Mouse (Mus musculus): ENCODE results near the gene Etv2. TPM values are rescaled to one million over a fixed set of nuclear protein-coding genes. Genes with fewer than 3 reads are reported as not detected.

The Etv2 gene
- total RNA-seq, 2 experiments from 2014 or later = not detected

DNA sequence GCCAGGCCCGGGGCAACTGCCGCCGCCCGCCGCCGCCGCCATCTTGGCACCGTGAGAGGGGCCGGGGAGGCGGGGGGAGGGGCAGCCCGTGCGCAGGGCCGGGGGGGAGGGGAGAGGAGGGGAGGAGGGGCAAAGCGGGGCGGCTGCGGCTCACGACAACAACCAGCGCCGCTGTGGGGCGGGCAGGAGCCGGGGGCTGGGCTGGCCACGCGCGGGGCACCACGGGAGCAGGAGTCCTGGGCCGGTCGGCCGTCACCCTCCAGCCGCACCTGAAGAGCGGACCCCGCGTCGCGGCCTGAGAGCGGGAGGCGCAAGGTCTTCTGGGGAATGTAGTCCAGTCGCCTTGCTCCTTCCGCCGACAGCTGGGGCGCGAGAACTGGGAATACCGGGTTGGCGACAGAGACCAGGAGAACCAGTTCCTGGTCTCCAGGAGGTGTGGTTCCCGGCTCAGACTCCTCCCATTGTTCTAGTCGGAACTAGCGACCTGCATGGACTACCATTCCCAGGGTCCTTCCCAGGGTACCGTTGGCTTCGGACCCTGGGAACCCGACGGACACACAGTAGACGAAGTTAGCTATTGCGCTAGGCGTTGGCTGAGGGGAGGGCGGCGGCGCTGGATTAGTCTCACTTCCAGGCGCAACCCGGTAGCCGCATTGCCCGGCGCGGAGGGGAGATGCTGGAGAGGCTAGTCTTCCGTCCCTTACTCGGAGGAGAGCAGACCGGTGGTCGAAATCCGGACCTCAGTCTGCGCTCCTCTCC lies 46.8 kb downstream of the Etv2 start, which contains the start of gene Kmt2b:
Gene Kmt2b, minus strand, starts transcription at position 51 of the 759 bp plus-strand sequence.
- peak; percentile 96 to 99 for DNase-seq

DNA sequence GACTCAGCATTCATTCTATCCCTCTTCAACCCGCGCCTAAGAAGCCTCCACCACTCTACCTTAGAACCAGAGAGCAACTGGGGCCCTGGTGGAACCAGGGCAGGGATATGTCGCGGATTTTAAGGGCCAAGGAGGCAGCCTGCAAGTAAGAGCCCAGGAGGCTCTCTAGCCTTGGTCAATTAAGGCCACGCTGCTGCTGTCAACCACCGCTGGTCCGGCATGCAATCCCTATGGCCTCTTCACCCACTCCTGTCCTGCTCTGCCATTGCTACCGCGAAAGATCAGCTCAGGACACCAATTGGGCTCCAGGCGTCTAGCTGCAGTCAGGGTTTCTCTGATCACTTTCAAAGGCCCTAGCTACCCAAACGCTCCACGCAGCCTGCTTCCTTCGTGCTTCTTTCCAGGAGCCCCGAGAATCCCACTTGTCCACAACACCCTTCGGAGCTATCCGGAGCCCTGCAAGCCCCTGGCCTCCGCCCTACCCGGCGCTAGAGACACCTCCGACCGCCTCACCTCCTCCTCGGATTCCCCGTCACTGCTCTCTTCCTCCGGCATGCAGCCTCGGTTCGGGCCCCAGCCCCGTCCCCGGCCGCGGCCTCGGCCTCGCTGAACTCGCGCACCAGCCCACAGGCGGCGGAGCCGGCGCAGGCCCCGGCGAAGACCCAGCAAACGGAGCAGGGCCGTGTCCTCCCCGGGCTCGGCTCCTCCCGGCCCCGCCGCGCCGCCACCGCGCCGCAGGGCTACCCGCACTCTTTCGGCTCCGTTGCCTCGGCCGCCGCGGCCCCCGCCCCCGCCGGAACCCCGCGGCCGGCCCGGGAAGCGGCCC lies 47.6 kb downstream of the Etv2 start:
- peak in 1 of 2 experiments; percentile 66 for DNase-seq

- DNase-seq = no peak
Measured at GRCm38 (mm10) chr7:30586455-30587020, 49.1 kb downstream of the Etv2 start.

- DNase-seq = no peak
Measured at GRCm38 (mm10) chr7:30585170-30585569, 50.5 kb downstream of the Etv2 start.

GRCm38 (mm10) chr7:30584339-30584738 lies 51.3 kb downstream of the Etv2 start:
- no peak for DNase-seq

Small RNA genes within 50 kb of the gene (microRNA-seq; reads per million reads assigned to microRNA genes)
- gene Mir3569 = 0 to 0.27 reads per million in 2 experiments

Other genes starting within 250 kb of the Etv2 start
- 10 to 100 TPM; 18.9 to 22.2 TPM for gene Tyrobp, start 222.1 kb downstream of the Etv2 start, total RNA-seq (2021)
- gene Hcst, start 216.0 kb downstream of the Etv2 start, total RNA-seq (2021) = 1 to 10 TPM in 1 of 2 experiments, under 1 TPM in 1; 0.69 to 3.3 TPM
- gene Nfkbid, start 214.1 kb downstream of the Etv2 start, total RNA-seq (2021) = under 1 TPM; 0.35 to 0.87 TPM
- gene Aplp1, start 190.3 kb downstream of the Etv2 start, total RNA-seq (2021) = 1 to 10 TPM; 2.8 to 3.4 TPM
- not detected for gene Kirrel2, start 178.2 kb downstream of the Etv2 start, total RNA-seq (2021)
- not detected for gene Nphs1, start 177.5 kb downstream of the Etv2 start, total RNA-seq (2021)
- not detected for gene Prodh2, start 142.2 kb downstream of the Etv2 start, total RNA-seq (2021)
- under 1 TPM; 0.36 to 0.50 TPM for gene Arhgap33, start 100.8 kb downstream of the Etv2 start, total RNA-seq (2021)
- 100 to 1,000 TPM; 845 to 870 TPM for gene Hspb6, start 83.7 kb downstream of the Etv2 start, total RNA-seq (2021)
- 1 to 10 TPM; 2.1 to 4.6 TPM for gene Proser3, start 83.6 kb downstream of the Etv2 start, total RNA-seq (2021)
- gene Lin37, start 76.0 kb downstream of the Etv2 start, total RNA-seq (2021) = 10 to 100 TPM; 16.8 to 18.8 TPM
- 10 to 100 TPM; 61.2 to 65.9 TPM for gene U2af1l4, start 72.6 kb downstream of the Etv2 start, total RNA-seq (2021)
- 1 to 10 TPM in 1 of 2 experiments, under 1 TPM in 1; 0.35 to 1.1 TPM for gene Gm49396, start 72.5 kb downstream of the Etv2 start, total RNA-seq (2021)
- 10 to 100 TPM; 80.1 to 84.4 TPM for gene Psenen, start 72.2 kb downstream of the Etv2 start, total RNA-seq (2021)
- under 1 TPM; 0.50 to 0.77 TPM for gene Igflr1, start 70.4 kb downstream of the Etv2 start, total RNA-seq (2021)
- 10 to 100 TPM; 13.6 to 18.3 TPM for gene Kmt2b, start 47.1 kb downstream of the Etv2 start, total RNA-seq (2021)
- gene Zbtb32, start 36.9 kb downstream of the Etv2 start, total RNA-seq (2021) = under 1 TPM in 1 of 2 experiments, not detected in 1; 0.21 TPM
- under 1 TPM in 1 of 2 experiments, not detected in 1; 0.26 TPM for gene Upk1a, start 23.0 kb downstream of the Etv2 start, total RNA-seq (2021)
- gene Cox6b1, start 9.7 kb downstream of the Etv2 start, total RNA-seq (2021) = 1,000 to 10,000 TPM; 4,470 to 4,611 TPM
- gene Rbm42, start 14.5 kb upstream of the Etv2 start, total RNA-seq (2021) = 10 to 100 TPM; 46.0 to 49.1 TPM
- gene Haus5, start 29.1 kb upstream of the Etv2 start, total RNA-seq (2021) = 1 to 10 TPM; 4.4 to 6.2 TPM
- gene Pmis2, start 35.8 kb upstream of the Etv2 start, total RNA-seq (2021) = under 1 TPM; 0.40 to 0.67 TPM
- not detected for gene 2200002J24Rik, start 63.1 kb upstream of the Etv2 start, total RNA-seq (2021)
- gene Atp4a, start 76.4 kb upstream of the Etv2 start, total RNA-seq (2021) = under 1 TPM in 1 of 2 experiments, not detected in 1; 0.51 TPM
- 100 to 1,000 TPM; 238 to 252 TPM for gene Tmem147, start 93.7 kb upstream of the Etv2 start, total RNA-seq (2021)
- gene Gapdhs, start 107.8 kb upstream of the Etv2 start, total RNA-seq (2021) = not detected
- gene Sbsn, start 115.6 kb upstream of the Etv2 start, total RNA-seq (2021) = 1 to 10 TPM; 2.1 to 3.7 TPM
- gene Dmkn, start 127.9 kb upstream of the Etv2 start, total RNA-seq (2021) = 1 to 10 TPM; 1.0 to 3.5 TPM
- not detected for gene Krtdap, start 152.0 kb upstream of the Etv2 start, total RNA-seq (2021)
- gene Ffar2, start 187.9 kb upstream of the Etv2 start, total RNA-seq (2021) = under 1 TPM; 0.23 to 0.35 TPM
- gene Ffar3, start 220.3 kb upstream of the Etv2 start, total RNA-seq (2021) = not detected
- gene Ffar1, start 225.7 kb upstream of the Etv2 start, total RNA-seq (2021) = under 1 TPM in 1 of 2 experiments, not detected in 1; 0.13 TPM
- gene Cd22, start 244.5 kb upstream of the Etv2 start, total RNA-seq (2021) = 1 to 10 TPM in 1 of 2 experiments, under 1 TPM in 1; 0.35 to 6.6 TPM